Mouse (Mus musculus) kidney, adult 2 months (tissue): ENCODE data around the gene Cdk4.

Source experiments
- CTCF ChIP-seq: fragments of 200-500 bp; conservative IDR thresholded peaks from 2 replicates; pipeline ENCODE4 v1.5.1; 2011; ENCODE audit warnings: low read depth, mild to moderate bottlenecking, control low read depth, low read length, moderate library complexity, mixed read lengths; ENCODE audit not compliant: insufficient read depth, insufficient read length
- POLR2A ChIP-seq: fragments of 200-500 bp; IDR thresholded peaks from one replicate; pipeline ENCODE4 v1.6.1; 2011; ENCODE audit warnings: low read depth, low read length, control low read depth

DNA sequence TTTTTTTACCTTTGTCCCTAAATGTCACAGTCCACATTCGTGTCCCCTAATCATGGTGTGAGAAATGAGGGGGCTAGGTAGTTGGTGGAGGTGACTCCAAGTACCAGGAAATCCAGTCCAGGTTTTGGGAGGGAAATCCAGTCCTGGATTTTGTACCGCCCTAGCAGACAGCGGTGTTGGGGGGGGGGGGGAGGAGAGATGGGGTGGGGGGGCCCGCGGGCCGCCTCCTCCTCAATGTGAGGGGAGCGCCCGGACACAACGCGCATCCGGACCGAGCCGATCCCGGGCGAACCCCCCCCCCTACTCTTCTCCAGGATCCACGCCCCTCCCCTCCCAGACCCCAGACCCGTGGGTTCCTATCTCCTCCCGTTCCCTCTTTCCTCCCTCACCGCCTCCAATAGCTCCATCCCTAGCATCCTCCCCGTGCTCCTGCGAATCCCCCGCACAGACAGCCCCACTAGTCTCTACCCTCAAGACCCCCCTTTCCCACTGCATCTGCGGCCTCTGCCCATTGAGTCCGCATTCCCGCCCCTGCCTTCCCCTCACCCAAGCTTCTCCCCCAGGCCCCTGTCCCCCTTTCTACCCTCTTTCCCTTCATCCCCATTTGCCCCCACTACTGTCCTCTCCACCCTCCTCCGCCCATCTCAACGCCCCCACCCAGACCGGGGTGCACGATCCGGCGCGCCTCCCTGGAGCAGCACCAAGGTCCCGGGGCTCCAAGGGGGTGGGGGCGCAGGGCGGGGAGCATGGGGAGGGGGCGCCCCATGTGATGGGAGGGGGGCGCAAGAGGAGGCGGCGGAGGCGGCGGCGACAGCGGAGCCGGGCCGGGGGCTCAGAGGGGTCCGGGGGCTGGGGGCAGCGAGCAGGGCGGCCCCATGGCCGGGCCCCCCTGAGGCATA is 15.6 kb downstream of the Cdk4 start:
- TF ChIP-seq CTCF, result no peak
- no peak for TF ChIP-seq POLR2A
